ENCODE assay signal across 25 mouse cellular contexts in genomic region chrX:38165315-38165714, GRCm38 (mm10). TPM values are rescaled to one million over a fixed set of nuclear protein-coding genes. Genes with fewer than 3 reads are reported as not detected.
DNase-seq lines count a peak whose midpoint lies in the region; ATAC-seq and TF ChIP-seq lines count a peak whose summit lies in the region.
"Had no signal": no experiment of that assay in that cellular context is flagged by ENCODE, and none has a peak within 500 bp of the region (broad histone marks: within the 10 kb centered on the region; RNA-seq: fewer than 3 reads in every experiment).

No protein-coding gene starts in this region.

- H3K4me1 ChIP-seq in CH12.LX (ENCODE audit: control insufficient read depth in 1 of 2, insufficient read depth in 2 of 2) = peaks cover 10 to 22% of the 10 kb centered on the region in 2 experiments
- H3K4me1 ChIP-seq in midbrain, embryonic 13.5 days (replicated peaks) = no peaks in the 10 kb centered on the region

- no peaks in the 10 kb centered on the region for H3K27me3 ChIP-seq in CH12.LX (replicated peaks)
- H3K27me3 ChIP-seq in midbrain, embryonic 13.5 days = no peaks in the 10 kb centered on the region

- no peak for TF ChIP-seq EP300 in CH12.LX (IDR thresholded peaks at IDR 0.05; ENCODE audit: low read length)

- no peaks in the 10 kb centered on the region for H3K79me2 ChIP-seq in CH12.LX (replicated peaks; ENCODE audit: control insufficient read depth, extremely low read depth, insufficient read depth, poor library complexity, severe bottlenecking)

- no peaks in the 10 kb centered on the region for H3K9me3 ChIP-seq in CH12.LX (replicated peaks; ENCODE audit: low read length)
- no peaks in the 10 kb centered on the region for H3K9me3 ChIP-seq in midbrain, embryonic 13.5 days
- H3K9me3 ChIP-seq: G1E had no signal

- no peak for ATAC-seq in midbrain, embryonic 13.5 days
- ATAC-seq: activated CD4-positive, CD25-positive, alpha-beta regulatory T cell, adult 4 months; CD4-positive, CD25-positive, alpha-beta regulatory T cell, adult 4 months; Patski had no signal

- TF ChIP-seq POLR2A in CH12.LX (IDR thresholded peaks at IDR 0.05; ENCODE audit: low read depth, low read length) = no peak

- H3K4me2 ChIP-seq in CH12.LX (ENCODE audit: insufficient read depth, low read depth, poor library complexity, severe bottlenecking) = peak overlapping the region; percentile 44; the same call in 1 of the 2 replicates
- H3K4me2 ChIP-seq in midbrain, embryonic 13.5 days (replicated peaks) = no peak overlapping the region

- H3K9ac ChIP-seq in CH12.LX (ENCODE audit: insufficient read depth, low read depth) = no peak overlapping the region
- H3K9ac ChIP-seq in midbrain, embryonic 13.5 days (replicated peaks) = no peak overlapping the region

- dilution Hi-C loops in CH12.LX (cut with MboI; ENCODE audit: extremely low pct_ligation_motif_present, extremely low pct_unique_long_range_greater_than_20kb, low sequenced_read_pairs) = no loop called here

- DNase-seq in A20 (ENCODE audit: low read depth, low spot score) (peak; percentile 1), CH12.LX (ENCODE audit: extremely low read depth) (no peak)
- no peak for DNase-seq in layer of hippocampus, postnatal 36 days
- DNase-seq: adrenal gland, adult 2 months; adrenal gland, adult 8-10 months; adrenal gland, postnatal 10 days; adrenal gland, postnatal 14 days; adrenal gland, postnatal 25 days; adrenal gland, postnatal 36 days; B cell, adult 2 months; cerebellum, adult 11 months; cerebellum, adult 11-12 months; cerebellum, adult 18-20 months; cerebellum, adult 2 months; cerebellum, adult 8-10 months had no signal

- in situ Hi-C loops in CH12.LX (cut with MboI; ENCODE audit: low pct_ligation_motif_present, low pct_unique_long_range_greater_than_20kb, low sequenced_read_pairs) = no loop called here

- no peak overlapping the region for H3K27ac ChIP-seq in CH12.LX (ENCODE audit: insufficient read depth, low read depth)
- H3K27ac ChIP-seq in midbrain, embryonic 13.5 days = no peak overlapping the region

- H3K36me3 ChIP-seq in CH12.LX (replicated peaks in 1 of 2; ENCODE audit: control insufficient read depth in 1 of 2, insufficient read depth in 1 of 2, low read length in 1 of 2) = no peaks in the 10 kb centered on the region
- no peaks in the 10 kb centered on the region for H3K36me3 ChIP-seq in midbrain, embryonic 13.5 days
- H3K36me3 ChIP-seq: G1E had no signal

- H3K4me3 ChIP-seq in CH12.LX (replicated peaks in 1 of 3; ENCODE audit: low read depth in 2 of 3, low read length in 2 of 3, poor library complexity in 1 of 3) = no peak overlapping the region
- no peak overlapping the region for H3K4me3 ChIP-seq in midbrain, embryonic 13.5 days (replicated peaks)

- TF ChIP-seq RAD21 in CH12.LX (IDR thresholded peaks at IDR 0.05; ENCODE audit: low read depth, low read length) = no peak

- TF ChIP-seq CTCF in CH12.LX (conservative IDR thresholded peaks at IDR 0.05 in 1 of 2, IDR thresholded peaks at IDR 0.05 in 1 of 2; ENCODE audit: low read depth in 2 of 2, low read length in 2 of 2) = no peak

- WGBS in midbrain, embryonic 13.5 days = 85% methylated on average over 3 of the region's 3 CpGs

TF ChIP-seq in CH12.LX, 34 proteins besides CTCF, POLR2A, EP300 and RAD21:
- TF ChIP-seq JUN (IDR thresholded peaks at IDR 0.05; ENCODE audit: insufficient read depth, low read depth, low read length) = peak; percentile 31
- peak; percentile 92 for TF ChIP-seq ZNF384 (IDR thresholded peaks at IDR 0.05; ENCODE audit: low read depth, low read length)
- no peak for TF ChIP-seq ZMIZ1 (IDR thresholded peaks at IDR 0.05; ENCODE audit: low read depth, low read length)
- TF ChIP-seq BHLHE40 (IDR thresholded peaks at IDR 0.05; ENCODE audit: low read depth, low read length) = no peak
- peak; percentile 59; the same call in 1 of the 2 replicates for TF ChIP-seq JUND (conservative IDR thresholded peaks at IDR 0.05; ENCODE audit: low read depth, low read length)
- TF ChIP-seq MAX (IDR thresholded peaks at IDR 0.05; ENCODE audit: low read length) = no peak

RNA-seq across cellular contexts. Expression of gene Zbtb33, which starts 24.3 kb away (rescaled TPM):
- total RNA-seq in CH12.LX (2012; rRNA removed) (14.0 and 15.4 TPM in 2 replicates), CH12.LX (2014; rRNA removed) (25.0 and 26.4 TPM in 2 replicates)
- polyA plus RNA-seq in CH12.LX (2012; ENCODE audit: insufficient read length, low read depth) = 10.0 and 10.7 TPM in 2 replicates
- polyA plus RNA-seq in midbrain, embryonic 13.5 days (2015; fragmentation: Nextera tagmentation; extraction: Ambion mirVana) = 6.0 and 6.6 TPM in 2 replicates
- total RNA-seq in layer of hippocampus, postnatal 36 days (2021) = 10 to 100 TPM; 24.0 to 25.8 TPM

RNA-seq across cellular contexts. Expression of gene Rhox13, which starts 44.3 kb away (rescaled TPM):
- total RNA-seq in CH12.LX (2012; rRNA removed) (223 and 280 TPM in 2 replicates), CH12.LX (2014; rRNA removed) (2.1 and 2.6 TPM in 2 replicates)
- 12.9 and 14.2 TPM in 2 replicates for polyA plus RNA-seq in CH12.LX (2012; ENCODE audit: insufficient read length, low read depth)
- polyA plus RNA-seq in midbrain, embryonic 13.5 days (2015; fragmentation: Nextera tagmentation; extraction: Ambion mirVana) = not detected in 2 replicates
- total RNA-seq in layer of hippocampus, postnatal 36 days (2021) = not detected
- total RNA-seq: adrenal gland, adult 18-20 months; adrenal gland, adult 2 months; adrenal gland, adult 8-10 months; adrenal gland, postnatal 10 days; adrenal gland, postnatal 14 days; adrenal gland, postnatal 25 days; adrenal gland, postnatal 36 days; adrenal gland, postnatal 4 days; G1E; MEL had no signal
- polyA plus RNA-seq: activated CD4-positive, CD25-positive, alpha-beta regulatory T cell, adult 4 months; adrenal gland, adult 2 months; brain, embryonic 14.5 days; C2C12; CD4-positive, CD25-positive, alpha-beta regulatory T cell, adult 4 months; cerebellum, adult 2 months; G1E; Patski had no signal

RNA-seq across cellular contexts. Expression of gene Rhox12, which starts 54.6 kb away (rescaled TPM):
- total RNA-seq in CH12.LX (2012; rRNA removed) = not detected in 2 replicates
- not detected in 2 replicates for total RNA-seq in CH12.LX (2014; rRNA removed)
- polyA plus RNA-seq in CH12.LX (2012; ENCODE audit: insufficient read length, low read depth) = not detected in 2 replicates
- not detected in 2 replicates for polyA plus RNA-seq in midbrain, embryonic 13.5 days (2015; fragmentation: Nextera tagmentation; extraction: Ambion mirVana)
- not detected for total RNA-seq in layer of hippocampus, postnatal 36 days (2021)
- total RNA-seq: adrenal gland, adult 18-20 months; adrenal gland, adult 2 months; adrenal gland, adult 8-10 months; adrenal gland, postnatal 10 days; adrenal gland, postnatal 14 days; adrenal gland, postnatal 25 days; adrenal gland, postnatal 36 days; adrenal gland, postnatal 4 days; G1E; MEL had no signal
- polyA plus RNA-seq: activated CD4-positive, CD25-positive, alpha-beta regulatory T cell, adult 4 months; adrenal gland, adult 2 months; brain, embryonic 14.5 days; C2C12; CD4-positive, CD25-positive, alpha-beta regulatory T cell, adult 4 months; cerebellum, adult 2 months; G1E; Patski had no signal
